Mouse (Mus musculus) heart, postnatal 25 days (tissue): Measurements from ENCODE around the gene Jag1. TPM values are rescaled to one million over a fixed set of nuclear protein-coding genes. Genes with fewer than 3 reads are reported as not detected.

Experiments used
- DNase-seq: peaks from one replicate; pipeline ENCODE4 v3.0.0; 2022; ENCODE audit warnings: low spot score
- intact Hi-C: fragments of 180-260 bp; cut with DNase I; formaldehyde crosslinking; loops from one replicate; pipeline ENCODE4 v1.15.1; 2025
- total RNA-seq, 2 experiments: library from RNA; stranded (reverse); gene quantifications; 2 replicates each; pipeline ENCODE4 v1.2.3; 2021

The Jag1 gene
- total RNA-seq, 2 experiments from 2014 or later, result 10.5 to 13.4 TPM

- intact Hi-C loops, result no loop called here
- no peak for DNase-seq
These were observed 8.5 kb downstream of the Jag1 start for GRCm38 (mm10) chr2:137107946-137108345.

GRCm38 (mm10) chr2:137107203-137107602 lies 9.2 kb downstream of the Jag1 start:
- DNase-seq, result no peak
- intact Hi-C loops, result no loop called here

DNA sequence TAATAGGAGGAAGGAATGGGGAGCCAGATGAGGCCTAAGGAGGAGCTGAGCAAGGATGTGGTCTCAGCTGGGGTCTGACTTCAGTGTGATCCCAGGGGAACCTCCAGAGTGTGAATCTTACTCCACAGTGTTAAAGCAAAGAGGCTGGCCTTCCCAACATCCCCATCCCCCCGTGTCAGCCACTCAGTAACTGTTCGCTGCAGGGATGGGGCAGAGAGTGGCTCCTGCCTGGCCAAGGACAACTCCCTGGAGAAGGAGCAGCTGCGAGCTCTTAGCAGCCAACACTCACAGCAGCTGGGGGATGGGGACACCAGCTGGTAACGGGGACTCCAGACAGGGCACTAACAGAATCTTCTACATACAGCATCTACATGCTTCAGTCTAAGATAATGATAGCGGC lies 15.4 kb downstream of the Jag1 start:
- intact Hi-C loops, result no loop called here
- peak; percentile 44 for DNase-seq

DNA sequence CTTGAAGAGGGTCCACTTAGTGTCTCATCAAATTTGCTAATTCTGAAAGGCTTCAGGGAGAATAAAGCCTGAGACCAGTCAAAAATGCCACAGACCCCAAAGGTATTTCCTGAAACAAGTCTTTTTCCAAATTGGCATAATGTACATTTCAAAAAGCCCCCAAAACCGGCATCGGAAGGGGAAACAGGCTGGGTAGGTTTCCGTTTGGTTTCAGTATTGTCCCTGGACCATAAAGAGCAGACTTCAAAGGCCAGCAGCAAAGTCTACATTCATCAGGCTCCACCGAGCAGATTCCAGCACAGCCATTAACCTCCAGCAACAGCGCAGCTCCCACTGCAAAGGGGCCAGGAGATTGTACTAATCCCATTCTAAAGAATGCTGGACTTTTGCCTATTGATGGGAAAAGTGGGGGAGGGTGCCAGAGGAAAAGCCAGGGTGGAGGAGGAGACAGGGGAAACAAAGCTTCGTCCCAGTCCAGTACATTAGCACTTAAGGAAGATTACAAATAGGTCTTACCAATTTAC lies 17.2 kb downstream of the Jag1 start:
- intact Hi-C loops, result no loop called here
- DNase-seq, result no peak

GRCm38 (mm10) chr2:137098269-137099035 lies 18.0 kb downstream of the Jag1 start:
- intact Hi-C loops, result no loop called here
- DNase-seq, result no peak

- no peak for DNase-seq
- intact Hi-C loops, result no loop called here
These were observed 19.4 kb downstream of the Jag1 start for GRCm38 (mm10) chr2:137096981-137097460.

- no peak for DNase-seq
- intact Hi-C loops, result no loop called here
These were observed 22.1 kb downstream of the Jag1 start for GRCm38 (mm10) chr2:137094301-137094700.

GRCm38 (mm10) chr2:137093298-137093630 lies 23.2 kb downstream of the Jag1 start:
- DNase-seq, result no peak
- intact Hi-C loops, result no loop called here

DNA sequence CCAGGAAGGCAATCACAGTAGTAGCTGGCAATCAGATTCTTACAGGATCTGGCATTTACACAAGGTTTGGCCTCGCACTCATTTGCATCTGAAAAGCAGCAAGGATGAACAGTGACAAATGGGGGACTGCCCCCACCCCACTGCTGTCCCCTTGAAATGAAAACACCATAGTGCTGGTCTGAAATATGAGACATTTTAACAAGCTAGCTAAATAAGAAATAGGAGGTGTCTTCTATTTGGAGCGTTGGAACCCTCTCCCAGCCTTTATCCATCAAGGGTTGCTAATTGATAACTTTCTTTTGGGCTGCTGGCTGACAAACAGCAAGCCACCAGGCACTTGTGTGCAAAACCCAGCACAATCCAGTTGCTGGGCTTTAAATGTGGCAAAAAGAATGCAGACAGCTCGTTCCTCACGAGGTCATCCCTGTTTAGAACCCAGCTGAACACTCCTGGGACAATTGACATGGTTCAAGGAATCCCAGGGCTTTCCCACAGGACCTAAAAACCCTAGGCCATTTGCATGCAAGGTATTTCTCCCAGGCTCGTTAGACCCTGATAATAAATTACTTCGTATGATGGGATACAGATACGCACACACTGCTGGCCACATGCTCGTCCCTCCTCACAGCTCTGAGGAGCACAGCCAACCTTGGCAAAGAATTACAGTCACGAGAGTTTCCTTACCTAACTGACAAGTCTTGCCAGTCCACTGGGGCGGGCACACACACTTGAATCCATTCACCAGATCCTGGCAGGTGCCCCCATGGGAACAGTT lies 23.7 kb downstream of the Jag1 start:
- intact Hi-C loops, result no loop called here
- DNase-seq, result no peak

- DNase-seq, result no peak
- intact Hi-C loops, result no loop called here
These were observed 24.5 kb downstream of the Jag1 start for GRCm38 (mm10) chr2:137091766-137092522.

DNA sequence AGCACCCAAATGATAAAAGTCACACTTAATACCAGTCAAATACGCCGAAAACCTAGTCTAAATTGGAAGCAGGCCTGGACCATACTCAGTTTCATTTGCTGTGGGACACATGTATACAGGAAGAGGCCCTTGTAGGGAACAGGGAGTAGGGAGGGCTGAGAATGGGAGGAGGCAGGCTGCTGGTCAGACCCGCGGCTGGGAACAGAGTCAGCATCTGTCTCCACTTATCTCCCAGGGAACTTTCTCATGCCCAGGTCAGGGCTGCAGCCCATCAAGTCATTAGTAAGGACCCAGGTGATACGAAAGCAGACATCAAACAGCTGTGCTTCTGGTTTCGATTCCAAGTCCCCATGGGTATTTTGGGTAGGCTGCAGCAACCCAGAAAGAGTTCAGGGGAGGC lies 28.7 kb downstream of the Jag1 start:
- intact Hi-C loops, result no loop called here
- no peak for DNase-seq

- intact Hi-C loops, result no loop called here
- DNase-seq, result no peak
These were observed 29.6 kb downstream of the Jag1 start for GRCm38 (mm10) chr2:137086621-137087395.

DNA sequence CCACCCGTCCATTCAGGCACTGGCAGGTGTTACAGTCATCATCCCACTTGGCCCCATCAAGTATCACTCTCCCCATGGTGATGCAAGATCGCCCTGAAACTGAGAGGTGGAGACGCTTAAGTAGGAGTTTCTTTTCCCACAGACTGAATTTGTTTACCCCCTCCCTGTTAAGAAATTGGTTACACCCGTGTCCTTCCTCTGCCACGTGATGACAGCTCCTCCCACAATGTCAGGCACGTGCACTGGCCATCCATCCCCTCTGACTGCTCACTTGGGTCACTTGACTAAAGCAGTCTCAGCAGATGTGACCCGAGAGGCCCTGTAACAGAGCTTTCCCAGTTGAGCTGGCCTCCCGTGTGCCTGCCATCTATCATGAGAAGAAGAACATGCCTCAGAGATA lies 31.2 kb downstream of the Jag1 start:
- DNase-seq, result peak; percentile 28
- intact Hi-C loops, result no loop called here

DNA sequence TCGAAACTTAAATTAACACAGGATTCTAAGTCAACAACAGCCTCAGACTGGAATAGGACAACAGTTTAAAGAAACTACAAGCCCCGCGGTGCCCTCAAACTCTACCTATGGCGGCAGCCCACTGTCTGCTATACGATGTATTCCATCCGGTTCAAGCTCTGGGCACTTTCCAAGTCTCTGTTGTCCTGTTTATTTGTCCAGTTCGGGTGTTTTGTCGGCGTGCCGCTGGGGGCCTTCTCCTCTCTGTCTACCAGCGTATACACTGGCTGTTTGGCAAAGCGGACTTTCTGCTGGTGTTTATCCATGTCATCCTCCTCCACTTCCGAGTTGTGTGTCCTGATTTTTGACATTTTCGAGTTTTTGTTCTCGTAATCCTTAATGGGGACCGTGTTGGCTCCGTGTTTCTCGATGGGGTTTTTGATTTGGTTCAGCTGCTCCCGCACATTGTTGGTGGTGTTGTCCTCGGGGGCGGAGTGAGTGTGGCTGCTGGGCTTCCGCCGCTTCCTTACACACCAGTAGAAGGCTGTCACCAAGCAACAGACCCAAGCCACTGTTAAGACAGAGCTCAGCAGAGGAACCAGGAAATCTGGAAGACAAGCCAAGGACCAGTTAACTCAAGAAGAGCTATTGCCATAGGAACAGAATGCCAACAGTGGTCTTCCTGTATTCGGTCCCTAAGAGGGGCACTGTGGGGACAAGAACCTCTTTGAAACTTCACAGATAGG lies 33.4 kb downstream of the Jag1 start:
- no peak for DNase-seq
- intact Hi-C loops, result no loop called here

DNA sequence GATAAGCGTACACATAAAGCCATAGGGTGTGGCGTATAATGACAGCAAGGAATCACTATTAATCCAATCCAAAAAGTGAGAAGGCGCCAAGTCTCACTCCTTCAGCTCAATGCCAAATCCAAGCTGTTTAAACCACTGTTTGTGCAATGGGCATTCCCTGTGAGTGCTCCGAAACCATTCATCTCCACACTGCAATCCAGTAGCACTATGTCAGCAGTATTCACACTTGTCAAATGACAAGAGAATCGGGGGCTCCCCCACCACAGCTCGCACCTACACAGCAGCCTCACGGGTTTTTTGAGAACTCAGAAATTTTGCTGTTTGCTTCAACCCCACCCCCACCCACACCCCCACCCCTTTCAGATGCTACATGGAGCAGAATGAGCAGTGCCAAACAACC lies 35.4 kb downstream of the Jag1 start:
- DNase-seq, result no peak
- intact Hi-C loops, result no loop called here

DNA sequence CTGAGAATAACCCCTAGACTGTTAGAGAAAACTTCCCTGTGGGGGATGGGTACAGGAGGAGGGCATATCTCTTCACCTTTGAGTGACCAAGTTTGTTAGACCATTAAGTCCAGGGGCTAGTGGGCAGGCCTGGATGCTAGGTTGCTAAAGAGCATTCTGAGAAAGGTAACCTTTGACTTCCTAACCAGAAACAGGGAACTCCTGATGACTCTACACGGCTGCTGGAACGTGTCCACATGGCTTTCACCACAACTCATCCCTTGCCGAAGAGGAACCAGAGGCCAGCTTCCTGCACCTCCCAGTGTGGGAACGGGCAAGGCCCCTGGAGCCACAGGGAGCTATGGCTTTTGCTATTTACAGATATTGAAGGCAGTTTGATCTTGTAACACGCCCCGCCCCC lies 36.0 kb downstream of the Jag1 start:
- intact Hi-C loops, result no loop called here
- DNase-seq, result no peak

DNA sequence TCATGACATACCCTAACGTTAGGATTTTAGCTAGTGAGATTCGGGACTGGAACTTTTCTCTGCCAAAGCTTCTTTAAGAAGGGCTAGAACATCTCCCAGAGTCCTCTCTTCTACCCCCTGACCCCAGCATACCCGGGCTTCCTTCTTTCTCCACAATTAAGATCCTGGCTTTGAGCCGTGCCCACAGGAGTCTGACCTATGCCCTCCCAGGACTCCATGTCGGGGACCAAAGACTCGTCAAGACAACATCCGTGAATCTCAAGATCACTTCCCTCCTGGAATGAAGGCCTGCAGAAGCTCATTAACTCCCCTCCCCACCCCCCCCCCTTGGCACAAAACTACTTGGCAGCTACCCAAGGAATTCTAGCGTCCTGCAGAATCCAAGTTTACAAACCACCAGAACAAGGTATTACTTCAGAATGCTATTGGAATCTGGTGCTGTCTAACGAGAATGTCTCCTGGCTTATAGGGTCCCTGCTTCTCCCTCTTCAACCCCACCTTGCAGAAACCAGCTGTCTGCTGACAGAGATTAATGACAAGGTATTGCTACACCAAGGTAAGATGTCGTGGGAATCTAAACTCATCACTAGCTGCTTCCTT lies 36.6 kb downstream of the Jag1 start:
- no peak for DNase-seq
- intact Hi-C loops, result loop anchor here (5.0 kb wide), 1 partner anchor 63 kb away; no protein-coding TSS in a partner anchor

GRCm38 (mm10) chr2:137078771-137079170 lies 37.7 kb downstream of the Jag1 start:
- intact Hi-C loops, result loop anchor here (5.0 kb wide), 1 partner anchor 61 kb away; no protein-coding TSS in a partner anchor
- DNase-seq, result no peak

DNA sequence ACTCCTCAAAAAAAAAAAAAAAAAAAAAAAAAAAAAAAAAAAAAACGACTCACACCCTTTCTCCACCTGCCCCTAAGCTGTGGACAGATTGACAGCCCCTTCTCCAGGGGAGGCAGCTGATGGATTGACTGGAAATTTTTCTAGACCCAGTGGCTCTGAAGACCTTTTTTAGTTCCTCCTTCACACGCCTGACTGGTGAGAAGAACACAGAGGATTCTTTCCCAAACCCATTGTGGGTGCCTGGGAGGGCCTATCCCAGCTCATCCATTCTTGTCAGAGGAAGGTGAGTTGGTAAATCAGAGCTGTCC lies 42.2 kb downstream of the Jag1 start:
- intact Hi-C loops, result no loop called here
- DNase-seq, result no peak
